Mouse (Mus musculus) olfactory bulb, adult 2 months (tissue): ENCODE results near the gene Apon. TPM values are rescaled to one million over a fixed set of nuclear protein-coding genes. Genes with fewer than 3 reads are reported as not detected.
"Not testable (repeated sequence)": the region's sequence is repeated elsewhere in the genome, so short reads cannot be mapped to it uniquely, and the experiment has no call there.

Source experiments
- H3K27ac ChIP-seq: fragments of 200-500 bp; 2 replicates; pipeline ENCODE4 v1.5.1; 2012; ENCODE audit warnings: low read depth, low read length; ENCODE audit not compliant: insufficient read depth
- H3K4me1 ChIP-seq: fragments of 200-500 bp; 2 replicates; pipeline ENCODE4 v1.6.1; 2012; ENCODE audit warnings: low read length; ENCODE audit not compliant: control insufficient read depth, insufficient read depth
- H3K4me3 ChIP-seq: fragments of 200-500 bp; 2 replicates; pipeline ENCODE4 v1.5.1; 2012; ENCODE audit warnings: mild to moderate bottlenecking, low read depth, low read length, moderate library complexity; ENCODE audit not compliant: insufficient read depth
- CTCF ChIP-seq: fragments of 200-500 bp; IDR thresholded peaks from 2 replicates; pipeline ENCODE4 v1.5.1; 2012; ENCODE audit warnings: low read depth, mild to moderate bottlenecking, low read length, moderate library complexity; ENCODE audit not compliant: insufficient read depth
- POLR2A ChIP-seq: fragments of 200-500 bp; IDR thresholded peaks from 2 replicates; pipeline ENCODE4 v1.6.1; 2012; ENCODE audit warnings: mild to moderate bottlenecking, low read depth, low read length, moderate library complexity; ENCODE audit not compliant: insufficient read depth
- WGBS: fragments of 180-500 bp; shearing (Covaris S2); methylation state at CpG from one replicate; pipeline ENCODE4 v1.1.7; 2018; 5-methylcytosine and 5-hydroxymethylcytosine counted together
- polyA plus RNA-seq: library from polyadenylated mRNA; stranded (reverse); fragments of >200 nt; gene quantifications from 2 replicates; pipeline ENCODE4 v1.2.4, GENCODE M21; 2012; ENCODE audit warnings: low replicate concordance; ENCODE audit not compliant: missing spikeins, insufficient read depth, insufficient read length

Apon gene
- polyA plus RNA-seq, 1 experiment, result not detected

- WGBS, result 76% methylated on average over 6 of the region's 6 CpGs
- H3K4me1 ChIP-seq, result no peaks in the 10 kb centered on the region
- H3K4me3 ChIP-seq, result no peak overlapping the region
- TF ChIP-seq POLR2A (no peak), CTCF (no peak)
- no peak overlapping the region for H3K27ac ChIP-seq
These were observed 9.8 kb downstream of the Apon start for GRCm38 (mm10) chr10:128263393-128264310.

GRCm38 (mm10) chr10:128268371-128268770 lies 14.5 kb downstream of the Apon start, which contains the start of gene Apof:
Gene Apof (plus strand): TSS chr10:128268671.
- 88% methylated on average over 6 of the region's 6 CpGs for WGBS
- Histone ChIP-seq H3K27ac (no peak within 1 kb of the TSS), H3K4me1 (peaks cover 6% of the 10 kb centered on the region), H3K4me3 (no peak within 1 kb of the TSS)
- TF ChIP-seq POLR2A (no peak), CTCF (no peak)

- no peak overlapping the region for H3K27ac ChIP-seq
These were observed 15.5 kb downstream of the Apon start for GRCm38 (mm10) chr10:128269206-128269910.

GRCm38 (mm10) chr10:128270287-128270841 lies 16.5 kb downstream of the Apon start, which contains the start of gene Stat2:
Gene Stat2 (plus strand): TSS chr10:128270559.
- peak within 1 kb of the TSS; percentile 37 for H3K27ac ChIP-seq
- peak; percentile 22; the same call in 1 of the 2 replicates for TF ChIP-seq CTCF
- peak; percentile 93 for TF ChIP-seq POLR2A
- H3K4me3 ChIP-seq, result peak within 1 kb of the TSS; percentile 81
- WGBS, result 0% methylated on average over 43 of the region's 43 CpGs
- H3K4me1 ChIP-seq, result peaks cover 6% of the 10 kb centered on the region

More at GRCm38 (mm10) chr10:128269206-128269910, 15.5 kb downstream of the Apon start:
- 91% methylated on average over 16 of the region's 16 CpGs for WGBS
- TF ChIP-seq POLR2A, result no peak
- no peak for TF ChIP-seq CTCF
- Histone ChIP-seq H3K4me3 (no peak overlapping the region), H3K4me1 (peaks cover 6% of the 10 kb centered on the region)

- TF ChIP-seq CTCF (no peak), POLR2A (no peak)
- WGBS, result 32% methylated on average over 7 of the region's 7 CpGs
- peaks cover 6% of the 10 kb centered on the region for H3K4me1 ChIP-seq
- peak overlapping the region; percentile 36; the same call in 1 of the 2 replicates for H3K27ac ChIP-seq
- H3K4me3 ChIP-seq, result peak overlapping the region; percentile 81
These were observed 17.0 kb downstream of the Apon start for GRCm38 (mm10) chr10:128270866-128271265.

- Histone ChIP-seq H3K4me1 (peaks cover 6% of the 10 kb centered on the region), H3K27ac (no peak overlapping the region), H3K4me3 (no peak overlapping the region)
- TF ChIP-seq POLR2A (no peak), CTCF (no peak)
- WGBS, result 59% methylated on average over 2 of the region's 2 CpGs
These were observed 18.0 kb downstream of the Apon start for GRCm38 (mm10) chr10:128271883-128272282.

- not testable (repeated sequence) for H3K4me3 ChIP-seq, H3K4me1 ChIP-seq, H3K27ac ChIP-seq
- 79% methylated on average over 7 of the region's 7 CpGs for WGBS
These were observed 19.0 kb downstream of the Apon start for GRCm38 (mm10) chr10:128272819-128273439.

- not testable (repeated sequence) for H3K27ac ChIP-seq, H3K4me1 ChIP-seq, H3K4me3 ChIP-seq
- WGBS, result 89% methylated on average over 1 of the region's 1 CpGs
These were observed 21.5 kb downstream of the Apon start for GRCm38 (mm10) chr10:128275374-128275773.
